Mouse (Mus musculus) bone marrow macrophage, adult 2 months (primary cell): Measurements from ENCODE around the gene Kcnh8.

Source experiments
- CTCF ChIP-seq: IDR thresholded peaks from 2 replicates; pipeline ENCODE4 v1.5.1; 2012; ENCODE audit warnings: low read depth, mild to moderate bottlenecking, low read length, moderate library complexity
- POLR2A ChIP-seq: IDR thresholded peaks from 2 replicates; pipeline ENCODE4 v1.6.1; 2012; ENCODE audit warnings: mild to moderate bottlenecking, low read depth, low read length, borderline replicate concordance

DNA sequence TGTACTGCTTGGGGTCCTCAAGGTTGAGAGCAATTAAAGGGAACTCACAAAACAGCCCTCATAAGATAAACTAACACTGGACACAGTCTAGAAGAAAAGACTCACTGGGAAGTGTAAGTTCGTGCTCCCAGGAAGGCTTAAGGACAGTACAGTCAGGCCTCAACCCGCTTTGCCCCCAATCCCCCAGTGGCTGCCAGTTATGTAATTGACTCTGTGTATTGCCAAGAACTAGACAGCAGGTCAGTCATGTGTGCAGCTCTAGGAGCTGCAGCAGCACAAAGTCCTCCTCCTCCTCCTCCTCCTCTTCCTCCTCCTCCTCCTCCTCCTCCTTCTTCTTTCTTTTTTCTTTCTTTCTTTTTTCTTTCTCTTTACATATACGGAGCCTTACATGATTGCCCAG, 185.6 kb downstream of the Kcnh8 start:
- no peak for TF ChIP-seq POLR2A
- no peak for TF ChIP-seq CTCF
